Mouse (Mus musculus) MEL (cell line): ENCODE measurements at regions not wholly inside any gene's neighbourhood (a gene's known extent, or its start where the extent isn't known, plus 50 kb on each side); places are given as distances from the start of the nearest gene placed in this dataset.

Experiments used
- DNase-seq: peaks from one replicate; pipeline ENCODE4 v3.0.0; 2011; ENCODE audit warnings: low read depth, low spot score
- H3K27ac ChIP-seq: 2 replicates; pipeline ENCODE4 v1.5.1; 2012; ENCODE audit warnings: low read depth, mild to moderate bottlenecking, control low read depth, low read length, moderate library complexity; ENCODE audit not compliant: control insufficient read depth
- H3K27me3 ChIP-seq, 2 experiments: fragments of 150-350 bp in 1 of 2; sonication (generic) in 1 of 2; 2 replicates each; pipeline ENCODE4 v1.6.1; 2012; ENCODE audit warnings: low read length in 2 of 2, mild to moderate bottlenecking in 2 of 2, improper control_type of control experiment in 1 of 2, moderate library complexity in 1 of 2; ENCODE audit not compliant: insufficient read depth in 2 of 2, control insufficient read depth in 1 of 2
- H3K36me3 ChIP-seq, 2 experiments: 2 replicates each; pipeline ENCODE4 v1.6.1; 2012 to 2014; ENCODE audit warnings: low read length in 2 of 2, improper control_type of control experiment in 1 of 2, inconsistent platforms in 1 of 2, mild to moderate bottlenecking in 1 of 2; ENCODE audit not compliant: insufficient read depth in 2 of 2, control insufficient read depth in 1 of 2
- H3K4me1 ChIP-seq, 2 experiments: fragments of 150-350 bp in 1 of 2; sonication (generic) in 1 of 2; 2 replicates each; pipeline ENCODE4 v1.6.1; 2012; ENCODE audit warnings: low read length in 2 of 2, improper control_type of control experiment in 1 of 2, mild to moderate bottlenecking in 1 of 2; ENCODE audit not compliant: insufficient read depth in 2 of 2, control insufficient read depth in 1 of 2
- H3K4me3 ChIP-seq, 2 experiments: fragments of 150-350 bp in 1 of 2; sonication (generic) in 1 of 2; 2 replicates each; pipeline ENCODE4 v1.5.1; 2012; ENCODE audit warnings: low read depth in 2 of 2, low read length in 2 of 2, mild to moderate bottlenecking in 2 of 2, moderate library complexity in 2 of 2, control low read depth in 1 of 2, improper control_type of control experiment in 1 of 2; ENCODE audit not compliant: control insufficient read depth in 1 of 2, insufficient read depth in 1 of 2
- H3K79me2 ChIP-seq: 2 replicates; pipeline ENCODE4 v1.6.1; 2012; ENCODE audit warnings: mild to moderate bottlenecking, low read length, moderate library complexity; ENCODE audit not compliant: control insufficient read depth, poor library complexity, insufficient read depth
- H3K9ac ChIP-seq: 2 replicates; pipeline ENCODE4 v1.6.1; 2012; ENCODE audit warnings: low read depth, mild to moderate bottlenecking, control low read depth, low read length, moderate library complexity; ENCODE audit not compliant: control insufficient read depth, poor library complexity, severe bottlenecking
- H3K9me3 ChIP-seq: fragments of 150-350 bp; sonication (generic); replicated peaks from 2 replicates; pipeline ENCODE4 v1.6.1; 2012; ENCODE audit warnings: mild to moderate bottlenecking, low read length, improper control_type of control experiment, moderate library complexity; ENCODE audit not compliant: insufficient read depth
- BHLHE40 ChIP-seq: IDR thresholded peaks from 2 replicates; pipeline ENCODE4 v1.6.1; 2012; ENCODE audit warnings: low read depth, mild to moderate bottlenecking, inconsistent platforms, low read length, improper control_type of control experiment, borderline replicate concordance
- CHD1 ChIP-seq: IDR thresholded peaks from 2 replicates; pipeline ENCODE4 v1.6.1; 2012; ENCODE audit warnings: low read depth, mild to moderate bottlenecking, inconsistent platforms, low read length, improper control_type of control experiment
- CHD2 ChIP-seq: IDR thresholded peaks from 2 replicates; pipeline ENCODE4 v1.6.1; 2011; ENCODE audit warnings: low read length, improper control_type of control experiment
- CTCF ChIP-seq, 3 experiments: IDR thresholded peaks in 2 of 3; conservative IDR thresholded peaks in 1 of 3; 2 replicates each; pipeline ENCODE4 v1.5.1; 2011 to 2012; ENCODE audit warnings: low read length in 3 of 3, low read depth in 2 of 3, mild to moderate bottlenecking in 2 of 3, improper control_type of control experiment in 1 of 3, inconsistent platforms in 1 of 3, mixed read lengths in 1 of 3, moderate library complexity in 1 of 3; ENCODE audit not compliant: control insufficient read depth in 1 of 3, insufficient read depth in 1 of 3, poor library complexity in 1 of 3, severe bottlenecking in 1 of 3
- ELF1 ChIP-seq: IDR thresholded peaks from 2 replicates; pipeline ENCODE4 v1.6.1; 2014; ENCODE audit warnings: low read depth, mild to moderate bottlenecking, inconsistent platforms, low read length, improper control_type of control experiment, moderate library complexity
- EP300 ChIP-seq, 2 experiments: IDR thresholded peaks; 2 replicates each; pipeline ENCODE4 v1.6.1; 2011; ENCODE audit warnings: improper control_type of control experiment in 2 of 2, low read length in 2 of 2, low read depth in 1 of 2, mild to moderate bottlenecking in 1 of 2
- ETS1 ChIP-seq: IDR thresholded peaks from 2 replicates; pipeline ENCODE4 v1.6.1; 2012; ENCODE audit warnings: low read depth, mild to moderate bottlenecking, inconsistent platforms, low read length, improper control_type of control experiment, moderate library complexity
- GATA1 ChIP-seq: IDR thresholded peaks from 2 replicates; pipeline ENCODE4 v1.6.1; 2011; ENCODE audit warnings: low read depth, low read length, improper control_type of control experiment
- HCFC1 ChIP-seq: IDR thresholded peaks from 2 replicates; pipeline ENCODE4 v1.6.1; 2012; ENCODE audit warnings: low read depth, mild to moderate bottlenecking, inconsistent platforms, low read length, improper control_type of control experiment, moderate library complexity
- MAFK ChIP-seq: IDR thresholded peaks from 2 replicates; pipeline ENCODE4 v1.6.1; 2011; ENCODE audit warnings: low read depth, mild to moderate bottlenecking, low read length, improper control_type of control experiment, borderline replicate concordance
- MAX ChIP-seq: IDR thresholded peaks from 2 replicates; pipeline ENCODE4 v1.6.1; 2011; ENCODE audit warnings: low read length, improper control_type of control experiment
- MAZ ChIP-seq: IDR thresholded peaks from 2 replicates; pipeline ENCODE4 v1.6.1; 2012; ENCODE audit warnings: low read depth, mild to moderate bottlenecking, inconsistent platforms, low read length, improper control_type of control experiment
- MXI1 ChIP-seq: IDR thresholded peaks from 2 replicates; pipeline ENCODE4 v1.6.1; 2011; ENCODE audit warnings: mild to moderate bottlenecking, low read depth, low read length, improper control_type of control experiment
- MYB ChIP-seq: IDR thresholded peaks from 2 replicates; pipeline ENCODE4 v1.6.1; 2011; ENCODE audit warnings: mild to moderate bottlenecking, low read depth, low read length, improper control_type of control experiment
- MYC ChIP-seq: IDR thresholded peaks from 2 replicates; pipeline ENCODE4 v1.6.1; 2011; ENCODE audit warnings: low read depth, mild to moderate bottlenecking, low read length, improper control_type of control experiment, moderate library complexity
- NELFE ChIP-seq: IDR thresholded peaks from 2 replicates; pipeline ENCODE4 v1.6.1; 2011; ENCODE audit warnings: low read depth, low read length, improper control_type of control experiment
- POLR2A ChIP-seq, 2 experiments: IDR thresholded peaks; 2 replicates each; pipeline ENCODE4 v1.6.1; 2011 to 2012; ENCODE audit warnings: low read length in 2 of 2, mild to moderate bottlenecking in 2 of 2, control low read depth in 1 of 2, improper control_type of control experiment in 1 of 2, low read depth in 1 of 2, moderate library complexity in 1 of 2; ENCODE audit not compliant: control insufficient read depth in 1 of 2, insufficient read depth in 1 of 2, poor library complexity in 1 of 2
- POLR2AphosphoS5 ChIP-seq: IDR thresholded peaks from 2 replicates; pipeline ENCODE4 v1.6.1; 2012; ENCODE audit warnings: low read depth, borderline replicate concordance, mild to moderate bottlenecking, inconsistent platforms, low read length, moderate library complexity, mixed read lengths
- RAD21 ChIP-seq: IDR thresholded peaks from 2 replicates; pipeline ENCODE4 v1.6.1; 2011; ENCODE audit warnings: mild to moderate bottlenecking, low read depth, low read length, improper control_type of control experiment
- SIN3A ChIP-seq: IDR thresholded peaks from 2 replicates; pipeline ENCODE4 v1.6.1; 2012; ENCODE audit warnings: low read length, improper control_type of control experiment, inconsistent platforms
- TAL1 ChIP-seq: IDR thresholded peaks from 2 replicates; pipeline ENCODE4 v1.6.1; 2012; ENCODE audit warnings: mild to moderate bottlenecking, inconsistent platforms, low read length, moderate library complexity, mixed read lengths
- TCF12 ChIP-seq: IDR thresholded peaks from 2 replicates; pipeline ENCODE4 v1.6.1; 2014; ENCODE audit warnings: low read depth, mild to moderate bottlenecking, inconsistent platforms, low read length, improper control_type of control experiment, moderate library complexity
- UBTF ChIP-seq: IDR thresholded peaks from 2 replicates; pipeline ENCODE4 v1.6.1; 2012; ENCODE audit warnings: low read depth, mild to moderate bottlenecking, inconsistent platforms, low read length, improper control_type of control experiment, moderate library complexity, borderline replicate concordance; ENCODE audit not compliant: insufficient read depth
- USF1 ChIP-seq: IDR thresholded peaks from 2 replicates; pipeline ENCODE4 v1.6.1; 2014; ENCODE audit warnings: low read depth, mild to moderate bottlenecking, inconsistent platforms, low read length, improper control_type of control experiment, moderate library complexity
- ZC3H11A ChIP-seq: IDR thresholded peaks from 2 replicates; pipeline ENCODE4 v1.6.1; 2012; ENCODE audit warnings: low read depth, mild to moderate bottlenecking, inconsistent platforms, low read length, improper control_type of control experiment
- ZKSCAN1 ChIP-seq: IDR thresholded peaks from 2 replicates; pipeline ENCODE4 v1.6.1; 2012; ENCODE audit warnings: low read depth, mild to moderate bottlenecking, inconsistent platforms, low read length, improper control_type of control experiment, moderate library complexity
- ZMIZ1 ChIP-seq: IDR thresholded peaks from 2 replicates; pipeline ENCODE4 v1.6.1; 2012; ENCODE audit warnings: low read depth, mild to moderate bottlenecking, inconsistent platforms, low read length, improper control_type of control experiment, moderate library complexity
- ZNF384 ChIP-seq: IDR thresholded peaks from 2 replicates; pipeline ENCODE4 v1.6.1; 2012; ENCODE audit warnings: low read depth, mild to moderate bottlenecking, inconsistent platforms, low read length, improper control_type of control experiment

- TF ChIP-seq ZNF384 (no peak), CTCF (IDR thresholded peaks at IDR 0.05 in 2 of 3, conservative IDR thresholded peaks at IDR 0.05 in 1 of 3; ENCODE audit: control insufficient read depth in 1 of 3, insufficient read depth in 1 of 3, low read depth in 2 of 3, low read length in 3 of 3, poor library complexity in 1 of 3, severe bottlenecking in 1 of 3) (no peak), MYC (no peak), USF1 (no peak), UBTF (no peak), SIN3A (no peak), MAFK (no peak), POLR2AphosphoS5 (no peak), CHD2 (no peak), BHLHE40 (no peak), MAX (no peak), MAZ (no peak), ETS1 (no peak), ZMIZ1 (no peak), CHD1 (no peak), MXI1 (no peak), ZC3H11A (no peak), EP300 (IDR thresholded peaks at IDR 0.05; ENCODE audit: low read depth in 1 of 2, low read length in 2 of 2) (no peak)
- no peaks in the 10 kb centered on the region for H3K9me3 ChIP-seq
- H3K9ac ChIP-seq, result no peak overlapping the region
- H3K4me3 ChIP-seq, result no peak overlapping the region
- H3K27ac ChIP-seq, result no peak overlapping the region
- no peaks in the 10 kb centered on the region for H3K4me1 ChIP-seq
- H3K79me2 ChIP-seq, result no peaks in the 10 kb centered on the region
- H3K36me3 ChIP-seq, result no peaks in the 10 kb centered on the region
- no peak for DNase-seq
- no peaks in the 10 kb centered on the region; a peak in 1 of 4 replicates for H3K27me3 ChIP-seq
Measured at GRCm38 (mm10) chr3:132428148-132428547, 201.5 kb upstream of the Gimd1 start.

- no peak for DNase-seq
- no peaks in the 10 kb centered on the region for H3K36me3 ChIP-seq
- no peaks in the 10 kb centered on the region for H3K4me1 ChIP-seq
- no peak overlapping the region for H3K9ac ChIP-seq
- no peaks in the 10 kb centered on the region for H3K79me2 ChIP-seq
- H3K27ac ChIP-seq, result no peak overlapping the region
- no peaks in the 10 kb centered on the region; a peak in 1 of 4 replicates for H3K27me3 ChIP-seq
- no peak overlapping the region for H3K4me3 ChIP-seq
- no peaks in the 10 kb centered on the region for H3K9me3 ChIP-seq
- TF ChIP-seq GATA1 (no peak), MYB (no peak), POLR2AphosphoS5 (no peak), CHD1 (no peak), HCFC1 (no peak), ELF1 (no peak), CHD2 (no peak), POLR2A (IDR thresholded peaks at IDR 0.05; ENCODE audit: control insufficient read depth in 1 of 2, insufficient read depth in 1 of 2, low read depth in 1 of 2, low read length in 2 of 2, poor library complexity in 1 of 2) (no peak), USF1 (no peak), TAL1 (no peak), NELFE (no peak), RAD21 (no peak), ZKSCAN1 (no peak), TCF12 (no peak)
- TF ChIP-seq, all 39 proteins: peak for 0
Measured at GRCm38 (mm10) chr3:132431805-132432204, 197.8 kb upstream of the Gimd1 start.
